Mouse (Mus musculus): Measurements from ENCODE around the gene Becn1. TPM values are rescaled to one million over a fixed set of nuclear protein-coding genes. Genes with fewer than 3 reads are reported as not detected.

Gene Becn1
- polyA plus RNA-seq (2014; fragmentation: Nextera tagmentation; extraction: Ambion mirVana), result 134 and 148 TPM in 2 replicates

GRCm38 (mm10) chr11:101302004-101302798 is at the start of gene Becn1:
Becn1 (minus strand) TSS chr11:101302286.
- 7% methylated on average over 38 of the region's 39 CpGs for WGBS

DNA sequence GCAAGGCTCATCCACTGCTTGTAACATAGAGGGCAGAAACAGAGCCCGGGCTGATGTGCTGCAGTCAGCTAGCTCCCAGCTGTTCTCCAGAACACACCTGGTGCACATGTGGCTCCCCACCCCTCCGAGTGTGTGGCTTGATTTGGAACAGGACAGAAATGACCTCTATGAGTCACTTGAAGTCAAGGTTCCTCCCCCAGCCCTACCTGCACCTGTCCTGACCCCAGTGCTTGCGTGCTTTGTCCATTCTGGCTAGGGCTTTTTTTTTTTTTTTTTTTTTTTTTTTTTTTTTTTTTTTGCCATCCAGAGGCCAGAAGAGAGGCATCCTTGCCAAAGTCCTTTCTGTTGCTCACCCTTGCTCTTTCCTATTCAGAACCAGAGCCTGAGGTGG is 49.6 kb upstream of the Becn1 start:
- Histone ChIP-seq H3K9me3 (ENCODE audit: control insufficient read depth, low read length) (no peaks in the 10 kb centered on the region), H3K9ac (ENCODE audit: low read depth, low read length) (no peak overlapping the region), H3K27ac (ENCODE audit: low read depth, low read length) (no peak overlapping the region), H3K27me3 (replicated peaks; ENCODE audit: control insufficient read depth, insufficient read depth, low read length) (no peaks in the 10 kb centered on the region; the same call in 1 of the 2 replicates), H3K4me2 (no peak overlapping the region), H3K4me1 (replicated peaks; ENCODE audit: control insufficient read depth, insufficient read depth, low read length) (peaks cover 3% of the 10 kb centered on the region; the same call in 1 of the 2 replicates), H3K36me3 (ENCODE audit: control insufficient read depth, insufficient read depth, low read length) (no peaks in the 10 kb centered on the region), H3K4me3 (ENCODE audit: low read depth, low read length) (no peak overlapping the region)
- DNase-seq (ENCODE audit: low spot score), result no peak
- WGBS, result 60% methylated on average over 3 of the region's 3 CpGs
- no peak for ATAC-seq (replicated peaks; ENCODE audit: low FRiP score)

More at GRCm38 (mm10) chr11:101302004-101302798, at the start of gene Becn1:
- Histone ChIP-seq H3K36me3 (ENCODE audit: control insufficient read depth, insufficient read depth, low read length) (peaks cover 8% of the 10 kb centered on the region; the same call in 1 of the 2 replicates), H3K27ac (ENCODE audit: low read depth, low read length) (peak within 1 kb of the TSS; percentile 39; the same call in 1 of the 2 replicates), H3K4me1 (replicated peaks; ENCODE audit: control insufficient read depth, insufficient read depth, low read length) (peaks cover 11% of the 10 kb centered on the region), H3K27me3 (replicated peaks; ENCODE audit: control insufficient read depth, insufficient read depth, low read length) (no peaks in the 10 kb centered on the region), H3K9ac (ENCODE audit: low read depth, low read length) (peak within 1 kb of the TSS; percentile 85), H3K4me3 (ENCODE audit: low read depth, low read length) (peak within 1 kb of the TSS; percentile 86), H3K9me3 (ENCODE audit: control insufficient read depth, low read length) (no peaks in the 10 kb centered on the region), H3K4me2 (peak within 1 kb of the TSS; percentile 91)
- ATAC-seq (replicated peaks; ENCODE audit: low FRiP score) (peak; percentile 93), DNase-seq (ENCODE audit: low spot score) (peak; percentile 96)

DNA sequence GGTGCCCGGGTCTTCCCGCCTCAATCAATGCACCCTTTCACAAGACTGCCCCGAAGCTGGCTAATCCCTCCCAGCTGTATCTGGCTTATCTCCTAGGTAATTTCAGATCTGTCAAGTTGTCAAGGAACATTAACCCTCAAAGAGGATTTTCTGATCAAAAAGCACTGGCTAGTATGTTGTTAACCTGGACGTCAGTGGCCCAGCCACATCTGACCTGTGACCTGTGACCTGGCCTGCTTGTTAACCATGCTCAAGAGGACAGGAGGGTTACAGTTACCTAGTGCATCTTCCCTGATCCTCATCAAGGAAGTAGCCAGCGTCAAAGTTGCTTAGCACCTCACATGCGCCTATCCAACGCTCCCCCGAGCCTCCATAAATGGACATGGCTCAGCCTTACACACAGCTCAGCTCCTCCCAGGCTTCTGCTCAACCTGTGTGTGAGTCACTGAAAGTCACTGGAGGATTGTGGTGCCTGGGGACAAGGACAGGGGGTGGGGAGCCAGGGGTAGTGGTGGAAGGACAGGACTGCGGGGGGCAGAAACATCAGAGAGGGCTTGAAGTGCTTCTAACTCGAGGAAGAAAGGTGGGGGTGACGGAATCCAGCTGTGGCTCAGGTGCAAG is 49.1 kb upstream of the Becn1 start:
- H3K4me2 ChIP-seq, result no peak overlapping the region
- H3K9ac ChIP-seq (ENCODE audit: low read depth, low read length), result no peak overlapping the region
- H3K9me3 ChIP-seq (ENCODE audit: control insufficient read depth, low read length), result no peaks in the 10 kb centered on the region
- H3K27me3 ChIP-seq (replicated peaks; ENCODE audit: control insufficient read depth, insufficient read depth, low read length), result no peaks in the 10 kb centered on the region; the same call in 1 of the 2 replicates
- H3K4me3 ChIP-seq (ENCODE audit: low read depth, low read length), result no peak overlapping the region
- 55% methylated on average over 11 of the region's 11 CpGs for WGBS
- ATAC-seq (replicated peaks; ENCODE audit: low FRiP score) (no peak), DNase-seq (ENCODE audit: low spot score) (no peak)
- no peaks in the 10 kb centered on the region for H3K36me3 ChIP-seq (ENCODE audit: control insufficient read depth, insufficient read depth, low read length)
- H3K4me1 ChIP-seq (replicated peaks; ENCODE audit: control insufficient read depth, insufficient read depth, low read length), result peaks cover 3% of the 10 kb centered on the region; the same call in 1 of the 2 replicates
- H3K27ac ChIP-seq (ENCODE audit: low read depth, low read length), result no peak overlapping the region

DNA sequence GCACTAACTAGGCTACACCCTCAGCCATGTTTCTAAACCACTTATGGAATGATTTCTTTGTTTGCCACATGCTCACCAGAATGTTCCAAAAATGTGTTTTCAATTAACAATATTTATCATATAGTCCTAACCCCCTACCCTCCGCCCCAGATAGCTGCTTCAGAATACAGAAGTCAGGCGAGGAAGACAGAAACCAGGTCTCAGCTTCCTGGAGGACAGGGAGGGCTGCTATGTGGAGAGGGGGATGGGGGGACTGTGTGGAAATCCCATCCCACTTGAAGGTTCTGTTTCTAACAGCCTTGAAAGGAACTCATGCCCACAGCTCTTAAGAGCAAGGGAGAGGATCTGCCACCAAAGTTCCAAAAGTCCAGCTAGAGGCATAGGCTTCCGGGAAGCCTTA is 47.1 kb upstream of the Becn1 start:
- DNase-seq (ENCODE audit: low spot score) (no peak), ATAC-seq (replicated peaks; ENCODE audit: low FRiP score) (no peak)
- no peaks in the 10 kb centered on the region for H3K9me3 ChIP-seq (ENCODE audit: control insufficient read depth, low read length)
- peaks cover 2% of the 10 kb centered on the region; the same call in 1 of the 2 replicates for H3K4me1 ChIP-seq (replicated peaks; ENCODE audit: control insufficient read depth, insufficient read depth, low read length)
- 62% methylated on average over 3 of the region's 3 CpGs for WGBS
- H3K9ac ChIP-seq (ENCODE audit: low read depth, low read length), result no peak overlapping the region
- H3K27ac ChIP-seq (ENCODE audit: low read depth, low read length), result no peak overlapping the region
- H3K27me3 ChIP-seq (replicated peaks; ENCODE audit: control insufficient read depth, insufficient read depth, low read length), result no peaks in the 10 kb centered on the region; the same call in 1 of the 2 replicates
- H3K4me3 ChIP-seq (ENCODE audit: low read depth, low read length), result no peak overlapping the region
- H3K4me2 ChIP-seq, result no peak overlapping the region
- H3K36me3 ChIP-seq (ENCODE audit: control insufficient read depth, insufficient read depth, low read length), result no peaks in the 10 kb centered on the region

DNA sequence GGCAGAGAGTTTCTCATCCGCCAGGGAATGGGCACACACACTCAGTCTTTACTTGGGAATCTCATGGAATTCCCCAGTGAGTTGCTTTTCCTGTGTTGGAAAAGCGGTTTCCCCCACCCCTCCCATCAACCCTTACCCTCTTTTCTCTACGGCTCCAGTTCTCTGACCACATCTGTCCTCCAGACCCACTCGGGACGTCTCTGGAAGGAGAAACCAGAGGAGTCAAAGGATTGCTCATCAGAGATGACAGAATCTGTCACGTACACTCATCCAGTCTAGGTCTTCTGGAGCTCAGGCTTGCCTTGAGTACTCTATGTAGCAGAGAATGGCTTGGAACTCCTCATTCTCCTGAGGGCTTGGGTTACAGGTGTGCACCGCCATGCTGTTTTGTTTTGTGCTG is 46.7 kb upstream of the Becn1 start:
- no peak for ATAC-seq (replicated peaks; ENCODE audit: low FRiP score)
- Histone ChIP-seq H3K27me3 (replicated peaks; ENCODE audit: control insufficient read depth, insufficient read depth, low read length) (no peaks in the 10 kb centered on the region; the same call in 1 of the 2 replicates), H3K36me3 (ENCODE audit: control insufficient read depth, insufficient read depth, low read length) (no peaks in the 10 kb centered on the region), H3K4me2 (no peak overlapping the region), H3K9ac (ENCODE audit: low read depth, low read length) (no peak overlapping the region), H3K4me1 (replicated peaks; ENCODE audit: control insufficient read depth, insufficient read depth, low read length) (no peaks in the 10 kb centered on the region; the same call in 1 of the 2 replicates), H3K27ac (ENCODE audit: low read depth, low read length) (no peak overlapping the region), H3K4me3 (ENCODE audit: low read depth, low read length) (no peak overlapping the region), H3K9me3 (ENCODE audit: control insufficient read depth, low read length) (no peaks in the 10 kb centered on the region)
- DNase-seq (ENCODE audit: low spot score), result no peak
- WGBS, result 69% methylated on average over 7 of the region's 7 CpGs

DNA sequence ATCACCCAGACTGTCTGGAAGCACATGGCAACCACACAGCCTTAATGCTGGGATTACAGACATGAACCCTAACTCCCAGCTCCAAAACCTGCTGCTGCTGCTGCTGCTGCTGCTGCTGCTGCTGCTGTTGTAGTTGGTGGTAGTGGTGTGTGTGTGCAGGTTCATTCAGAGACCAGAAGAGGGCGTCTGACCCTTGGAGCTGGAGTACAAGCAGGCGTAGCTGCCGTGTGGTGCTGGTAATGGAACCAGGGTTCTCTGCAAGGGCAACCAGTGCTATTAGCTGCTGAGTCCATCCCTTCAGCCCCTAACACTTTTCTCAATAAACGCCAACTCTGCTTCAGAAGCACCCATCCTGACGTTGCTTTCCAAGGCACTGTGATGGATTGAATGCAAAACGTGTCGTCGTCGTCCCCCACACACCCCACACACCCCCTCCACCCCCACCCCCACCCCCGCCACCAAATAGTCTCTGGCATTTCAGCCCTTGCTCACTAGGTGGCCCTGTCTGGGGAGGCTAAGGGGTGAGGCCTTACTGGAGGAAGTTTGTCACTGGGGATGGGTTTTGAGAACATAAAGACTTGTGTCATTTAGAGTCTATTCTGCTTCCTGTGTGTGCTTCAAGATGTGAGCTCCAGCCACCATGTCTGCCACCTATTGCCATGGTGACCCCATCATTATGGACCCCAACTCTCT is 45.1 kb upstream of the Becn1 start:
- H3K27ac ChIP-seq (ENCODE audit: low read depth, low read length), result no peak overlapping the region
- no peaks in the 10 kb centered on the region for H3K27me3 ChIP-seq (replicated peaks; ENCODE audit: control insufficient read depth, insufficient read depth, low read length)
- WGBS, result 67% methylated on average over 10 of the region's 10 CpGs
- no peaks in the 10 kb centered on the region for H3K36me3 ChIP-seq (ENCODE audit: control insufficient read depth, insufficient read depth, low read length)
- H3K4me2 ChIP-seq, result no peak overlapping the region
- DNase-seq (ENCODE audit: low spot score) (no peak), ATAC-seq (replicated peaks; ENCODE audit: low FRiP score) (no peak)
- no peak overlapping the region for H3K4me3 ChIP-seq (ENCODE audit: low read depth, low read length)
- no peak overlapping the region for H3K9ac ChIP-seq (ENCODE audit: low read depth, low read length)
- no peaks in the 10 kb centered on the region; the same call in 1 of the 2 replicates for H3K4me1 ChIP-seq (replicated peaks; ENCODE audit: control insufficient read depth, insufficient read depth, low read length)
- H3K9me3 ChIP-seq (ENCODE audit: control insufficient read depth, low read length), result no peaks in the 10 kb centered on the region

DNA sequence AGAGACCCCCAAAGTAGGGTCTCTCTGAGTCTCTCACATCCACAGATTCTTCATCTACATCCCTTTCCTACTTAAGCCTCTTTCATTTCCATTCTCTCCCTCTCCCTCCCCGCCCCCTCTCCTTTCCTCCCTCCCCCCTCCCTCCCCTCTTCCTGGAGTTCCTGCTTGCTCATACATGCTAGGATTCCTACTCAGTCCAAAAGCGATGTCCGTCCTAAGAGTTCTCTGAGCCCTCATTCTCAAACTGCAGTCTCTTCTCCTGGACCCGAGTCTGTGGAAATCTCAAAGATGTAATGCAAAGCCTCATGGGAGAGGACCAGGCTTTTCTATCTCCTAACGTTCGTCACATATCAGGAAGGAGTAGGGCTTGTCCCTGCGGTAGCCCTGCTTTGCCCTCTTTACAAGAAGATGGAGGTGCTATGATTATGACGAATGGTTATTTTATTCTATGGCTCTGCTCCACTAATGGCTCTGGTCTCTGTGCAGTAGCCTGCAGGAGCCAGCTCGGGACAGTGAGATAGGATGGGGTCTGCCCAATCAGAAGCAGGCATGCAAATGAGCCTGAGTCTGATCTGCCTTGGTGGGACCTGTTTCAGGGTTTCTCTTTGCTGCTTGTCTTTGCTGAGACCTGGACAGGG is 36.2 kb upstream of the Becn1 start:
- Histone ChIP-seq H3K9me3 (ENCODE audit: control insufficient read depth, low read length) (no peaks in the 10 kb centered on the region), H3K4me3 (ENCODE audit: low read depth, low read length) (peak overlapping the region; percentile 14), H3K27ac (ENCODE audit: low read depth, low read length) (0 out of 2 replicates have a peak overlapping the region, but pooled peaks have one; percentile 20), H3K4me2 (peak overlapping the region; percentile 55), H3K27me3 (replicated peaks; ENCODE audit: control insufficient read depth, insufficient read depth, low read length) (no peaks in the 10 kb centered on the region), H3K4me1 (replicated peaks; ENCODE audit: control insufficient read depth, insufficient read depth, low read length) (peaks cover 9% of the 10 kb centered on the region), H3K36me3 (ENCODE audit: control insufficient read depth, insufficient read depth, low read length) (no peaks in the 10 kb centered on the region), H3K9ac (ENCODE audit: low read depth, low read length) (no peak overlapping the region)
- ATAC-seq (replicated peaks; ENCODE audit: low FRiP score), result peak; percentile 93
- peak; percentile 49 for DNase-seq (ENCODE audit: low spot score)
- WGBS, result 2% methylated on average over 9 of the region's 9 CpGs

DNA sequence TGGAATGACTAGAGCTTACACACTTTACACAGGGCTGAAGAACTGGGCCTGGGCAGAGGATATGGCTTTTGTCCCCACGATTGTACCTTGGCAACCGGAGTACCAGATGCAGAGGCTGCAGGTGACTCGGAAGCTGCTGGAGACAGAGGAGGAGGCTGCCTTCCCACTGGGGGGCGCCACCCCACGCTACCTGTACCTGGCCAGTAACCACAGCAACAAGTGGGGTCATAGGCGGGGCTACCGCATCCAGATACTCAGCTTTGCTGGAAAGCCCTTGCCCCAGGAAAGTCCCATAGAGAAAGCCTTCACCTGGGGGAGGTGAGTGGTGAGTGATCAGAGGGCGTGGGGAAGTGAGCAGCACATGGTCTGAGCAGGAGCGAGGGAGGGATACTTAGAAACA is 33.6 kb upstream of the Becn1 start:
- H3K36me3 ChIP-seq (ENCODE audit: control insufficient read depth, insufficient read depth, low read length), result no peaks in the 10 kb centered on the region
- WGBS, result 81% methylated on average over 9 of the region's 9 CpGs
- H3K27ac ChIP-seq (ENCODE audit: low read depth, low read length), result no peak overlapping the region
- no peak overlapping the region for H3K4me3 ChIP-seq (ENCODE audit: low read depth, low read length)
- DNase-seq (ENCODE audit: low spot score) (no peak), ATAC-seq (replicated peaks; ENCODE audit: low FRiP score) (no peak)
- H3K4me1 ChIP-seq (replicated peaks; ENCODE audit: control insufficient read depth, insufficient read depth, low read length), result peaks cover 9% of the 10 kb centered on the region
- H3K4me2 ChIP-seq, result no peak overlapping the region
- H3K27me3 ChIP-seq (replicated peaks; ENCODE audit: control insufficient read depth, insufficient read depth, low read length), result no peaks in the 10 kb centered on the region
- no peak overlapping the region for H3K9ac ChIP-seq (ENCODE audit: low read depth, low read length)
- H3K9me3 ChIP-seq (ENCODE audit: control insufficient read depth, low read length), result no peaks in the 10 kb centered on the region
